Mouse (Mus musculus) MN1 (cell line): ENCODE measurements around the gene Akt3.
A peak's percentile ranks its signal among the peaks of the same experiment; 100 is the strongest.

Experiments used
- DNase-seq: peaks from one replicate; pipeline ENCODE4 v3.0.0-alpha.2; 2016; ENCODE audit warnings: low spot score

Akt3 gene

GRCm38 (mm10) chr1:177258034-177258342 lies at the start of gene Akt3:
TSS of gene Akt3 (minus strand) at chr1:177258203.
- DNase-seq = peak; percentile 56

- no peak for DNase-seq
Observed at GRCm38 (mm10) chr1:177307549-177307948, 49.5 kb upstream of the Akt3 start.

- no peak for DNase-seq
Observed at GRCm38 (mm10) chr1:177298231-177298630, 40.2 kb upstream of the Akt3 start.

GRCm38 (mm10) chr1:177286764-177287163 lies 28.8 kb upstream of the Akt3 start:
- DNase-seq = no peak

- no peak for DNase-seq
Observed at GRCm38 (mm10) chr1:177281925-177282324, 23.9 kb upstream of the Akt3 start.

- no peak for DNase-seq
Observed at GRCm38 (mm10) chr1:177277361-177277760, 19.4 kb upstream of the Akt3 start.

- no peak for DNase-seq
Observed at GRCm38 (mm10) chr1:177267645-177268044, 9.6 kb upstream of the Akt3 start.

GRCm38 (mm10) chr1:177262926-177263325 lies 4.9 kb upstream of the Akt3 start:
- DNase-seq = no peak

GRCm38 (mm10) chr1:177260796-177261195 lies 2.8 kb upstream of the Akt3 start:
- no peak for DNase-seq

- no peak for DNase-seq
Observed at GRCm38 (mm10) chr1:177259038-177259600, 1.1 kb upstream of the Akt3 start.

- DNase-seq = peak; percentile 90
Observed at GRCm38 (mm10) chr1:177258343-177259037, 487 bp upstream of the Akt3 start.

GRCm38 (mm10) chr1:177257178-177258033 lies 597 bp downstream of the Akt3 start:
- peak; percentile 86 for DNase-seq

- no peak for DNase-seq
Observed at GRCm38 (mm10) chr1:177248638-177249037, 9.4 kb downstream of the Akt3 start.

GRCm38 (mm10) chr1:177238368-177238767 lies 19.6 kb downstream of the Akt3 start:
- DNase-seq = no peak

- DNase-seq = no peak
Observed at GRCm38 (mm10) chr1:177236695-177237094, 21.3 kb downstream of the Akt3 start.

GRCm38 (mm10) chr1:177236249-177236648 lies 21.8 kb downstream of the Akt3 start:
- no peak for DNase-seq

- no peak for DNase-seq
Observed at GRCm38 (mm10) chr1:177234462-177234861, 23.5 kb downstream of the Akt3 start.

GRCm38 (mm10) chr1:177231122-177231521 lies 26.9 kb downstream of the Akt3 start:
- DNase-seq = no peak

GRCm38 (mm10) chr1:177198978-177199377 lies 59.0 kb downstream of the Akt3 start:
- DNase-seq = no peak

GRCm38 (mm10) chr1:177195224-177195623 lies 62.8 kb downstream of the Akt3 start:
- peak; percentile 29 for DNase-seq

- DNase-seq = no peak
Observed at GRCm38 (mm10) chr1:177194324-177194723, 63.7 kb downstream of the Akt3 start.

GRCm38 (mm10) chr1:177191623-177192022 lies 66.4 kb downstream of the Akt3 start:
- no peak for DNase-seq

GRCm38 (mm10) chr1:177190358-177190757 lies 67.6 kb downstream of the Akt3 start:
- no peak for DNase-seq
